Mouse (Mus musculus): ENCODE measurements around the gene Ifit1. TPM values are rescaled to one million over a fixed set of nuclear protein-coding genes. Genes with fewer than 3 reads are reported as not detected.
"Not testable (repeated sequence)": the region's sequence is repeated elsewhere in the genome, so short reads cannot be mapped to it uniquely, and the experiment has no call there.

Ifit1 gene
- polyA plus RNA-seq (2014; fragmentation: Nextera tagmentation; extraction: Ambion mirVana) = 1.7 and 2.2 TPM in 2 replicates

DNA sequence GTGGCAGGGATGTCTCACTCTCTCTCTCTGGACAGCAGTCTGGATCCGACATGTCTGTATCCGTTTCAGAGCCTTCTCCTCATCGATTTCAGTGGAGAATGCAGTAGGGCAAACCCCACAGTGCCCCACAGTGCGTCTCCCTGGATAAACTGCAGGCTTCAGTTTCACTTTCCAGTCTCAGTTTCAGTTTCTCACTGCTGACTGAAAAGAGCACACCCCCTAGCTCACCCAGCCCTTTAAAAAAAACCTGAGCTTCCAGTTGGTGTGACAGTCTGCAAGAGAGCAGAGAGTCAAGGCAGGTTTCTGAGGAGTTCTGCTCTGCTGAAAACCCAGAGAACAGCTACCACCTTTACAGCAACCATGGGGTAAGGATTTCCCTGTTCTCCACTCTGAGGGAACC lies at the start of gene Ifit1, which contains the start of gene Ifit1bl2:
Gene Ifit1 (plus strand): TSS at position 249 of the 400 bp plus-strand sequence.
Gene Ifit1bl2 (minus strand): TSS at position 121 of the 400 bp plus-strand sequence.
- WGBS = 35% methylated on average over 4 of the region's 4 CpGs
- ATAC-seq (replicated peaks; ENCODE audit: low FRiP score, low TSS enrichment, low read depth) (no peak), DNase-seq (ENCODE audit: low spot score) (peak; percentile 54)
- Histone ChIP-seq H3K9ac (ENCODE audit: low read length) (no peak within 1 kb of the TSS), H3K4me2 (ENCODE audit: low read length) (peak within 1 kb of the TSS; percentile 24), H3K4me1 (replicated peaks; ENCODE audit: control insufficient read depth, insufficient read depth, low read length) (no peaks in the 10 kb centered on the region), H3K4me3 (ENCODE audit: low read depth, low read length) (peak within 1 kb of the TSS; percentile 2; the same call in 1 of the 2 replicates), H3K36me3 (ENCODE audit: control insufficient read depth, insufficient read depth, low read length) (no peaks in the 10 kb centered on the region), H3K27me3 (replicated peaks; ENCODE audit: control insufficient read depth, insufficient read depth, low read length) (no peaks in the 10 kb centered on the region), H3K27ac (ENCODE audit: low read depth) (no peak within 1 kb of the TSS), H3K9me3 (ENCODE audit: control insufficient read depth, low read length) (no peaks in the 10 kb centered on the region)

GRCm38 (mm10) chr19:34593456-34593855 lies 47.2 kb upstream of the Ifit1 start:
- Histone ChIP-seq H3K27me3 (replicated peaks; ENCODE audit: control insufficient read depth, insufficient read depth, low read length) (no peaks in the 10 kb centered on the region), H3K4me1 (replicated peaks; ENCODE audit: control insufficient read depth, insufficient read depth, low read length) (no peaks in the 10 kb centered on the region), H3K9me3 (ENCODE audit: control insufficient read depth, low read length) (no peaks in the 10 kb centered on the region), H3K36me3 (ENCODE audit: control insufficient read depth, insufficient read depth, low read length) (no peaks in the 10 kb centered on the region), H3K9ac (ENCODE audit: low read length) (no peak overlapping the region), H3K4me3 (ENCODE audit: low read depth, low read length) (no peak overlapping the region), H3K4me2 (ENCODE audit: low read length) (no peak overlapping the region), H3K27ac (ENCODE audit: low read depth) (no peak overlapping the region)
- WGBS = 91% methylated on average over 2 of the region's 2 CpGs
- DNase-seq (ENCODE audit: low spot score) = no peak
- ATAC-seq (replicated peaks; ENCODE audit: low FRiP score, low TSS enrichment, low read depth) = no peak

DNA sequence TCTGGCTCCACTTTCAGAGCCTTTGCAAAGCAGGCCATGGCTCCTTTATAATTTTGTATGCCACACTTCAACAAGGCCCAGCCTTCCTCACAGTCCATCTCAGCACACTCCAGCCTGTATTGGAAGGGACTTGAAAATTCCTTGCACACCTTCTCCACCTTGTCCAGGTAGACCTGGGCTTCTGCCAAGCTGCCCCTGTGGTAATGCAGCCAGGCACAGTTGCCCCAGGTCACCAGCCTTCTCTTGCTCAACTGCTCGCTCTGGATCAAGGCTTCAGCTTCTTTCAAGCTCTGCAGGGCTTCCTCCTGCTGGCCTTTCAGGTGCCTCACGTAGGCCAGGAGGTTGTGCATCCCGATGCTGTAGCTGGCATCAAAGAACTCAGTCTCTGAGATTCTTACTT lies 46.1 kb upstream of the Ifit1 start:
- not testable (repeated sequence) for DNase-seq (ENCODE audit: low spot score); H3K27ac ChIP-seq (ENCODE audit: low read depth); H3K4me2 ChIP-seq (ENCODE audit: low read length); H3K36me3 ChIP-seq (ENCODE audit: control insufficient read depth, insufficient read depth, low read length); ATAC-seq (replicated peaks; ENCODE audit: low FRiP score, low TSS enrichment, low read depth); H3K9me3 ChIP-seq (ENCODE audit: control insufficient read depth, low read length); H3K4me1 ChIP-seq (replicated peaks; ENCODE audit: control insufficient read depth, insufficient read depth, low read length); H3K4me3 ChIP-seq (ENCODE audit: low read depth, low read length); H3K9ac ChIP-seq (ENCODE audit: low read length); H3K27me3 ChIP-seq (replicated peaks; ENCODE audit: control insufficient read depth, insufficient read depth, low read length)
- 83% methylated on average over 3 of the region's 3 CpGs for WGBS

DNA sequence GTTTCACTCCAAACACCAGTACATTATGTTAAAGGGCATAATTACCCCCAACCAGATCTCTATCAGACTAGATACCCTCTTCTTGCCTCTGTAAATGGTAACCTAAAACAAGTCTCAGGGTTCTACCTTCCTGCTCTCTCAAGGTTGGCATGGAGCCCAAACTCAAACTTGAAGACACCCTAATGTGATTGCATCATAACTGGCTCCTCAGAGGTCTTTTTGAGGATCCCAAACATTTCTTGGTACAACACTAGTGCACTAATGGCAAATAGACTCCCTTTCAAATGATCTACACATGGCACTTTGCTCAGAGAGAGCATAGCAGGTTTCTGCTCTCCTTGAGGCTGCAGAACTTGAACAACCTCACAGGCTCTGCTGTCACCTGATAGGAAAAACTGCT lies 43.9 kb upstream of the Ifit1 start:
- Histone ChIP-seq H3K4me3 (ENCODE audit: low read depth, low read length) (no peak overlapping the region), H3K4me1 (replicated peaks; ENCODE audit: control insufficient read depth, insufficient read depth, low read length) (no peaks in the 10 kb centered on the region), H3K4me2 (ENCODE audit: low read length) (no peak overlapping the region), H3K27ac (ENCODE audit: low read depth) (no peak overlapping the region), H3K36me3 (ENCODE audit: control insufficient read depth, insufficient read depth, low read length) (no peaks in the 10 kb centered on the region), H3K9me3 (ENCODE audit: control insufficient read depth, low read length) (no peaks in the 10 kb centered on the region), H3K9ac (ENCODE audit: low read length) (no peak overlapping the region), H3K27me3 (replicated peaks; ENCODE audit: control insufficient read depth, insufficient read depth, low read length) (no peaks in the 10 kb centered on the region)
- no peak for DNase-seq (ENCODE audit: low spot score)
- ATAC-seq (replicated peaks; ENCODE audit: low FRiP score, low TSS enrichment, low read depth) = no peak

- ATAC-seq (replicated peaks; ENCODE audit: low FRiP score, low TSS enrichment, low read depth) = no peak
- Histone ChIP-seq H3K27ac (ENCODE audit: low read depth) (no peak overlapping the region), H3K9ac (ENCODE audit: low read length) (no peak overlapping the region), H3K9me3 (ENCODE audit: control insufficient read depth, low read length) (no peaks in the 10 kb centered on the region), H3K4me2 (ENCODE audit: low read length) (no peak overlapping the region), H3K27me3 (replicated peaks; ENCODE audit: control insufficient read depth, insufficient read depth, low read length) (no peaks in the 10 kb centered on the region), H3K4me1 (replicated peaks; ENCODE audit: control insufficient read depth, insufficient read depth, low read length) (no peaks in the 10 kb centered on the region), H3K4me3 (ENCODE audit: low read depth, low read length) (no peak overlapping the region), H3K36me3 (ENCODE audit: control insufficient read depth, insufficient read depth, low read length) (no peaks in the 10 kb centered on the region)
- DNase-seq (ENCODE audit: low spot score) = no peak
- 86% methylated on average over 2 of the region's 2 CpGs for WGBS
Observed at GRCm38 (mm10) chr19:34598341-34598740, 42.3 kb upstream of the Ifit1 start.

- not testable (repeated sequence) for H3K27me3 ChIP-seq (replicated peaks; ENCODE audit: control insufficient read depth, insufficient read depth, low read length); H3K4me2 ChIP-seq (ENCODE audit: low read length); ATAC-seq (replicated peaks; ENCODE audit: low FRiP score, low TSS enrichment, low read depth); H3K9ac ChIP-seq (ENCODE audit: low read length); H3K4me3 ChIP-seq (ENCODE audit: low read depth, low read length); H3K27ac ChIP-seq (ENCODE audit: low read depth); DNase-seq (ENCODE audit: low spot score); H3K9me3 ChIP-seq (ENCODE audit: control insufficient read depth, low read length); H3K36me3 ChIP-seq (ENCODE audit: control insufficient read depth, insufficient read depth, low read length); H3K4me1 ChIP-seq (replicated peaks; ENCODE audit: control insufficient read depth, insufficient read depth, low read length)
Observed at GRCm38 (mm10) chr19:34599250-34599649, 41.4 kb upstream of the Ifit1 start.

DNA sequence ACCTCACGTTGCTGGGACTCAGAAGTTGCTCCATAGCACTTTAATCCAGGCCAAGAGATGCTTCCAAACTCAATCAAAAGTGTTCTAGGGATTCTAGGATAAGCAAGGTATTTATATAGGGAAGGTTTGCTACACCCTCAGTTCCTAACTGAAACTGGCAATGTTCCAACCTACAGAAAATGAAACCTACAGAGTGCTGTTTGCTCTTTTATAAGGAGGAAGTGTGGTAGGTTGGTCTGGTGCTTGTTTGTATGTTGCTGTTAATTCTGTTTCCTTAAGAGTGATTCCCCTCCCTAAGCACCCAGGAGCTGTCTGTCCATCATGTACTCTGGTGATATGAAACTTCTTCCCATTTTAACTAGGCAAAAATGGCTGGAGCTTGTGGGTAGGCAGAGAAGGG lies 38.8 kb upstream of the Ifit1 start, which contains the start of gene Ifit1bl1:
Gene Ifit1bl1 (minus strand): TSS at position 69 of the 400 bp plus-strand sequence.
- H3K4me1 ChIP-seq (replicated peaks; ENCODE audit: control insufficient read depth, insufficient read depth, low read length); H3K27me3 ChIP-seq (replicated peaks; ENCODE audit: control insufficient read depth, insufficient read depth, low read length); DNase-seq (ENCODE audit: low spot score); H3K9me3 ChIP-seq (ENCODE audit: control insufficient read depth, low read length); H3K27ac ChIP-seq (ENCODE audit: low read depth); H3K36me3 ChIP-seq (ENCODE audit: control insufficient read depth, insufficient read depth, low read length); H3K4me2 ChIP-seq (ENCODE audit: low read length); ATAC-seq (replicated peaks; ENCODE audit: low FRiP score, low TSS enrichment, low read depth); H3K9ac ChIP-seq (ENCODE audit: low read length); H3K4me3 ChIP-seq (ENCODE audit: low read depth, low read length): not testable (repeated sequence)
- WGBS = 58% methylated on average over 1 of the region's 1 CpGs

DNA sequence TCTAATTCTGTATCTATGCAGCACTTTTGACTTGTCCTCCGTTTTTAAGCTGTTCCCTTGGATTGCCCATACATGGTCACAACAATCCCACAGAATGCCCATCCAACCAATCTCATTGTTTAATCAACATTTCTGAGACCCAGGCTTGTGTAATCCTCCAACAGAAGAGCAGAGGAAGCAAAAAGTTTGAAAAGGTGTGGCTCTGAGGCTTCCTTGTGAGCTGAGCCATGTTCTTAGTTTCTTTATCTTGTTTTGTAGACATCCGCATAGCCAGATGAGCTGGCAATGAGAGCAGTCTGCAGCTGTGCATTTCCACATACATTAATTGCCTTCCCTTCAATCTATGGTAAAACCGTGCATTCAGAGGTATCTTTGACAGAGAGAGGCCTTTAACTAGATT lies 35.2 kb upstream of the Ifit1 start:
- Histone ChIP-seq H3K36me3 (ENCODE audit: control insufficient read depth, insufficient read depth, low read length) (no peaks in the 10 kb centered on the region), H3K9ac (ENCODE audit: low read length) (no peak overlapping the region), H3K4me1 (replicated peaks; ENCODE audit: control insufficient read depth, insufficient read depth, low read length) (no peaks in the 10 kb centered on the region), H3K9me3 (ENCODE audit: control insufficient read depth, low read length) (no peaks in the 10 kb centered on the region), H3K4me2 (ENCODE audit: low read length) (no peak overlapping the region), H3K27ac (ENCODE audit: low read depth) (no peak overlapping the region), H3K4me3 (ENCODE audit: low read depth, low read length) (no peak overlapping the region), H3K27me3 (replicated peaks; ENCODE audit: control insufficient read depth, insufficient read depth, low read length) (no peaks in the 10 kb centered on the region)
- DNase-seq (ENCODE audit: low spot score) (no peak), ATAC-seq (replicated peaks; ENCODE audit: low FRiP score, low TSS enrichment, low read depth) (no peak)
- WGBS = 90% methylated on average over 3 of the region's 3 CpGs

DNA sequence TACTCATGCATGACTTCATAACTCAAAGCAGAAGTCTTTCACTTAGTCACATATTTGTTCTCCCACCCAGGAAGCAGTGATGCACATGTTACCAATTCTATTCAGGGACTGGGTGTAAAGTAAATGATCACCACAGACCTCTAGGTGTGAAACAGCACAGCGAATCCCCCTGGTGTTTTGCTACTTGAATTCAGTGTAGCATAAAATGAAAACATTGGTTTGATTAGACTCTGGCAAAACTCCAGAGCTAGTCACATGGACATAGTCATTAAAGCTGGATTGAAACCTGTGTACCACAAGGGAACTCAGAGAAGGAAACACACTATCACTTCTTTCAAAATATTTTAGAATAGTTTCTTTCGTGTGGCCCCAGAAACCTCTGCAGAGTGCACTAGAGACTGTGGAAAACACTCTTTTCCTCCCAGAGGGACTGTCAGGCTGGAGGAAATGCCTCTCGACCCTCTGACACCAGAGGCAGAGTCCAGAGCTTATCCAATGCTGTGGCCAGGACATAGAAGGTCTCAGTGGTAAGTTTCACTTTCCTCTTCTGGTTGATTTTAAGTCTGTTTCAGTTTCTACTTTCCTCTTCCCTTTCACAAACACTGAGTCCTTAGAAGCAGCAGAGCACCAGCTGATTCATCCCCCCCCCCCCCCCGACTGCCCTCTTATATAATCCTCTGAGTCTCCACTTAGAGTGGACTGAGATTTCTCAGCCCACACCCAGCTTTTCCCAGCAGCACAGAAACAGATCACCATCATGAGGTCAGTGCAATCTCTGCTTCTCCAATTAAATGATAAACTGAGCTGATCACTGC lies 33.2 kb upstream of the Ifit1 start, which contains the start of gene Ifit3b:
Gene Ifit3b (plus strand): TSS at position 734 of the 815 bp plus-strand sequence.
- WGBS = 31% methylated on average over 4 of the region's 4 CpGs
- H3K4me2 ChIP-seq (ENCODE audit: low read length) = not testable (repeated sequence)

More for the DNA sequence above, 33.2 kb upstream of the Ifit1 start, which contains the start of gene Ifit3b:
- not testable (repeated sequence) for H3K36me3 ChIP-seq (ENCODE audit: control insufficient read depth, insufficient read depth, low read length); H3K4me1 ChIP-seq (replicated peaks; ENCODE audit: control insufficient read depth, insufficient read depth, low read length); H3K27ac ChIP-seq (ENCODE audit: low read depth); H3K27me3 ChIP-seq (replicated peaks; ENCODE audit: control insufficient read depth, insufficient read depth, low read length); DNase-seq (ENCODE audit: low spot score); H3K9ac ChIP-seq (ENCODE audit: low read length); H3K9me3 ChIP-seq (ENCODE audit: control insufficient read depth, low read length); H3K4me3 ChIP-seq (ENCODE audit: low read depth, low read length)
- ATAC-seq (replicated peaks; ENCODE audit: low FRiP score, low TSS enrichment, low read depth) = peak; percentile 55; the same call in 1 of the 2 replicates

All from intestine, embryonic 14.5 days (tissue).